Mouse (Mus musculus): ENCODE results near the gene Zfp148. TPM values are rescaled to one million over a fixed set of nuclear protein-coding genes. Genes with fewer than 3 reads are reported as not detected.

Gene Zfp148
- polyA plus RNA-seq, 1 experiment from 2014 or later, result 78.9 TPM

DNA sequence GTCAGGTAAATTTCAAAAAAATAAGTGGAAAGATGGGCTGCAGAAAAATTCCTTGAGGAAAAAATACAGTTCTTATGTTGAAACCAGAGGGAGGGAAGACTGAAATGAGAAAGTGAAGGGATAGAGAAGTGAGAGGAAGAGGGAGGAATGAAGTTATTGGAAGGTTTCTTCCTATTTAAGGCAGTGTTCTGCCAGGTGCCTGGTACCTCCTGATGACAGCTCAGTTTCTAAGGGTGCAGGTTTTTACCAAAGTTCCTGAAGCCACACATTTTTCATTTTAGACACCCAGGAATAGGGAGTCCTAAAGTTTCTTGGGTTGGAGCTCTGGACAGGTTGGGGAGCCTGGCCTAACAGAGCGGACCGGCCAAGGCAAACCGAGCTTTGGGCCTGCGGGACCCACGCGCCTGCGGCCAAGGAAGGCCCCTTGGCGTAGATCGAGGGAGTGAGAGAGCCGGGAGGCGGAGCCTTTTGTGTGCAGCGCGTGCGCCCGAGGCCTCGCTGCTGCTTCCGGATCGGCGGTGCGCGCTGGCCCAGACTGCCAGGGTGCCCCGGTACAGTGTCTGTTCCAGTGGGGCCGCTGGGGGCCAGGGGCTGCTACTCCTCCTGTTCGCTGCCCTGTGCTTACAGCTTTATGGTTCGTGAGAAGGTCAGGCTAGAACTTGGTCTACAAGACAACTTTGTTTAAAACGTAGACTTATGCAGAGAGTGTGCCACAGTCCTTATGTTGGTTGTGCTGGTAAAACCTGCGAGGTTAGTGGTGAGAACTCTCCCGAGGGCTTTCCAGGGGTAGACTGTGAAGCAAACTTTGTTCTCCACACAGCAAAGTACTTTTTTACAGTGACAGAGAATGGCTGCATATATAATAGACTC, 19.5 kb downstream of the Zfp148 start:
- Histone ChIP-seq H3K4me1 (replicated peaks; ENCODE audit: control insufficient read depth, insufficient read depth, low read length) (peaks cover 15% of the 10 kb centered on the region), H3K27ac (ENCODE audit: low read length) (no peak overlapping the region), H3K4me3 (replicated peaks; ENCODE audit: low read length) (peak overlapping the region; percentile 48), H3K4me2 (ENCODE audit: low read length) (peak overlapping the region; percentile 82), H3K27me3 (replicated peaks; ENCODE audit: control insufficient read depth, insufficient read depth, low read length) (no peaks in the 10 kb centered on the region), H3K9me3 (ENCODE audit: control insufficient read depth, low read length) (no peaks in the 10 kb centered on the region), H3K9ac (replicated peaks; ENCODE audit: low read depth, low read length) (peak overlapping the region; percentile 43), H3K36me3 (ENCODE audit: control insufficient read depth, insufficient read depth) (no peaks in the 10 kb centered on the region)
- ATAC-seq, result peak; percentile 91
- under 1% methylated on average over 28 of the region's 28 CpGs for WGBS

DNA sequence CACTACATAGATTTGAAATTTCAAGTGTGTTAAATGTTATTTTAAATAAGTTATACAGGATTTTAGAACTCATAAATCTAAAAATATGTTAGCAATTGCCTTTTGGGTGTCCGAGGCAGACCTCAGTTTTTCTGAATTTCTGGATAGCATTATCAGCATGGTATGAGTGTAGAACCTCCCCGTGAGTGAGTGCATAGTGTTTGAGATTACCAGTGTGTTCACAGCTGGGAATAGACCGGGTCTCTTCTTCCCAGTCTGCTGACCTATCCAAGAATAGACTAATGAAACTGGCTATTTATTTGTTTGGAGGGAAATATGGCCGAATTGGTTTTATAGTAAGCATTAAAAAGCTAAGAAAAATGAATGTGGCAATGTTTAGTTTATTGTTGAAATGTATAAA, 20.3 kb downstream of the Zfp148 start:
- no peaks in the 10 kb centered on the region for H3K36me3 ChIP-seq (ENCODE audit: control insufficient read depth, insufficient read depth)
- no peak overlapping the region for H3K4me2 ChIP-seq (ENCODE audit: low read length)
- H3K4me1 ChIP-seq (replicated peaks; ENCODE audit: control insufficient read depth, insufficient read depth, low read length), result peaks cover 15% of the 10 kb centered on the region
- no peaks in the 10 kb centered on the region for H3K27me3 ChIP-seq (replicated peaks; ENCODE audit: control insufficient read depth, insufficient read depth, low read length)
- no peak for ATAC-seq
- H3K27ac ChIP-seq (ENCODE audit: low read length), result no peak overlapping the region
- no peak overlapping the region for H3K9ac ChIP-seq (replicated peaks; ENCODE audit: low read depth, low read length)
- no peaks in the 10 kb centered on the region for H3K9me3 ChIP-seq (ENCODE audit: control insufficient read depth, low read length)
- WGBS, result 72% methylated on average over 4 of the region's 4 CpGs
- H3K4me3 ChIP-seq (replicated peaks; ENCODE audit: low read length), result no peak overlapping the region

DNA sequence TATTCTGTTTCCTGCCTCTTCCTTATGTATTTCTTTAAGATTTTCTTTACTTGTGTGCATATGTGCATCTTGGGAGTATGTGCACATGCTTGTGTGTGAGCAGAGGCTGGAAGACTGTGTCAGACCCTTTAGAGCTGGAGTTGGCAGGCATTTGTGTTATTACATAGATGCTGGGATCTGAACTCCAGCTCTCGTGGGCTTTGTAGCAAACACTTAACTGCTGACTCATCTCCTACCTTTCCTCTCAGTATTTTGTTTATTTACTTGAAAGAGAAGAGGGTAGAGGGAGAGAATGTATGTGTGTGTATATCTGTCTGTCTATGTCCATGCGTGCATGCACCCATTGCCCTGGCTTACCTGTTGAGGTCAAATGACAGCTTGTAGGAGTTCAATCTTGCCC, 22.6 kb downstream of the Zfp148 start:
- Histone ChIP-seq H3K4me2 (ENCODE audit: low read length) (no peak overlapping the region), H3K27ac (ENCODE audit: low read length) (no peak overlapping the region), H3K4me1 (replicated peaks; ENCODE audit: control insufficient read depth, insufficient read depth, low read length) (peaks cover 15% of the 10 kb centered on the region), H3K27me3 (replicated peaks; ENCODE audit: control insufficient read depth, insufficient read depth, low read length) (no peaks in the 10 kb centered on the region), H3K36me3 (ENCODE audit: control insufficient read depth, insufficient read depth) (no peaks in the 10 kb centered on the region), H3K4me3 (replicated peaks; ENCODE audit: low read length) (no peak overlapping the region), H3K9me3 (ENCODE audit: control insufficient read depth, low read length) (no peaks in the 10 kb centered on the region), H3K9ac (replicated peaks; ENCODE audit: low read depth, low read length) (no peak overlapping the region)
- ATAC-seq, result no peak
- WGBS, result 77% methylated on average over 2 of the region's 2 CpGs

DNA sequence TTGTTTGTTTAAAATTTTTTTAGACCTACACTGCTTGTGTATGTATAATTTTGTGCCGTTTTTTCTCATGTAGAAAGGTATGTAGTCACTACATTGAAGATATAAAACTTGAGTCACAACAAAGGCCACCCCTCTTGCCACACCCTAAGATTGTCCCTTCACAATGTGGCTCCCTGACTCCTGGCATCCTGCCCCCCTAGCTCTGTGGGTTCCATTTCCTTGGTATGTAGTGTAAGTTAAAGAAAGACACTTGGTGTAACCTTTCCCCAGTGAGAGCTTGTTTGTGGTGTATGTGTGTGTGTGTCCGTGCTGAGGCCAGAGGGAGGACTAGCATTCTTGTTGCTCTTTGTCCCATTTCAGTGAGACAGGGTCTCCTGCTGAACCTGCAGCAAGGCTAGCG, 23.4 kb downstream of the Zfp148 start:
- ATAC-seq, result no peak
- Histone ChIP-seq H3K4me2 (ENCODE audit: low read length) (no peak overlapping the region), H3K4me3 (replicated peaks; ENCODE audit: low read length) (no peak overlapping the region), H3K27ac (ENCODE audit: low read length) (no peak overlapping the region), H3K36me3 (ENCODE audit: control insufficient read depth, insufficient read depth) (no peaks in the 10 kb centered on the region), H3K9me3 (ENCODE audit: control insufficient read depth, low read length) (no peaks in the 10 kb centered on the region), H3K27me3 (replicated peaks; ENCODE audit: control insufficient read depth, insufficient read depth, low read length) (no peaks in the 10 kb centered on the region), H3K4me1 (replicated peaks; ENCODE audit: control insufficient read depth, insufficient read depth, low read length) (peaks cover 15% of the 10 kb centered on the region), H3K9ac (replicated peaks; ENCODE audit: low read depth, low read length) (no peak overlapping the region)
- 77% methylated on average over 3 of the region's 3 CpGs for whole genome bisulfite sequencing

DNA sequence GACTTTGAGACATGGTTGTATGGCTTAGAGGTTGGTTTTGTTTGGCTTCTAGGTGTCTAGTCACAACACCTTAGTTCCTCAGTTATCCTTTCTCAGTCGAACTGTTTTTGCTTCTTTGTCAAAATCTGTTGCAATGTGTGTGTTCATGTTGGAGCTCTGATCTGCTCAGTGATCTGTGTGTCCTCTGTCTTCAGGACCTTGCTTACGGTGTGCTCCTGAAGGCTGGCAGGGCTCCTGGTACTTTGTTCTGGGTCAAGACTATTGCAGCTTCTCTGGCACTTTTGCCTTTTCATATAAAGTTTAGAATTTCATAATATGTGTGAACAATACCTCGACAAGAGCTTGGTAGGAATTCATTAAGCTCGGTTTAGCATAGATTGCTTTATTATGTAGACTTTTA, 24.9 kb downstream of the Zfp148 start:
- H3K27me3 ChIP-seq (replicated peaks; ENCODE audit: control insufficient read depth, insufficient read depth, low read length), result no peaks in the 10 kb centered on the region
- 81% methylated on average over 4 of the region's 4 CpGs for WGBS
- ATAC-seq, result no peak
- no peak overlapping the region for H3K4me3 ChIP-seq (replicated peaks; ENCODE audit: low read length)
- no peak overlapping the region for H3K27ac ChIP-seq (ENCODE audit: low read length)
- no peaks in the 10 kb centered on the region for H3K9me3 ChIP-seq (ENCODE audit: control insufficient read depth, low read length)
- H3K9ac ChIP-seq (replicated peaks; ENCODE audit: low read depth, low read length), result no peak overlapping the region
- no peak overlapping the region for H3K4me2 ChIP-seq (ENCODE audit: low read length)
- no peaks in the 10 kb centered on the region for H3K36me3 ChIP-seq (ENCODE audit: control insufficient read depth, insufficient read depth)
- peaks cover 9% of the 10 kb centered on the region for H3K4me1 ChIP-seq (replicated peaks; ENCODE audit: control insufficient read depth, insufficient read depth, low read length)

DNA sequence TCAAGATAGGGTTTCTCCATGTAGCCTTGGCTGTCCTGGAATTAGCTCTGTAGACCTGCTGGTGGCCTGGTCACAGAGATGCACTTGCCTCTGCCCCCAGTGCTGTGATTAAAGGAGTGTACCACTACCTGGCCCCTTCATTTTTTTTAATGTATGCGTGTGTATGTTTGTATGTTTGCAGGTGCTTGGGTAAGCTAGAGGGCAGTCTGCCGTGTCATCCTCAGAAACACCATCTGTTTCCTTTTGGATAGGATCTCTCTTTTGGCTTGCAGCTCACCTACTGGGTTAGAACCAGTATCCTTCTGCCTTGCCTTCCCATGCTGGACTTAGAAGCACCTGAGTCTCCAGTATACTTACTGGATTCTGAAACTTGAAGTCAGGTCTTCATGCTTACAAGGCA, 29.5 kb downstream of the Zfp148 start:
- 76% methylated on average over 2 of the region's 2 CpGs for WGBS
- no peak for ATAC-seq

DNA sequence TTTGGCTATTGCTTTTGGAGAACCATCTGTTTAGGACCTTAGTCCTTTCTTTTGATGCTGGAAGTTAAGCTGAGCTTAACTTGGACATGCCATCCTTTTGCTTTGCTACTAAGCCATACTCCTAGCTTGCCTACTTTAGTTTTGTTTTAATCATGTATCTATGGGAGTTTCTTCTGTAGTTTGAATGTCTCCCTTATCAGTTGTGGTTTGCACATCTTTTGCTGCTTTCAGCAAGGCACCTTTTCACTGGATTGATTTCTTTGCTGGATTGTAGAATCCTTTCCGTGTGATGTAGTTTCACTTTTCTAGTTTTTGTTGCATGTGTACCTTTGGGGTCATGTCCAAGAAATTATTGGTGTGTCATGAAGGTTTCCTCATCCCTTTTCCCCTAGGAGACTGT, 30.0 kb downstream of the Zfp148 start:
- Histone ChIP-seq H3K4me2 (ENCODE audit: low read length) (no peak overlapping the region), H3K27me3 (replicated peaks; ENCODE audit: control insufficient read depth, insufficient read depth, low read length) (no peaks in the 10 kb centered on the region), H3K9me3 (ENCODE audit: control insufficient read depth, low read length) (no peaks in the 10 kb centered on the region), H3K4me1 (replicated peaks; ENCODE audit: control insufficient read depth, insufficient read depth, low read length) (peaks cover 6% of the 10 kb centered on the region; the same call in 1 of the 2 replicates), H3K36me3 (ENCODE audit: control insufficient read depth, insufficient read depth) (no peaks in the 10 kb centered on the region), H3K9ac (replicated peaks; ENCODE audit: low read depth, low read length) (no peak overlapping the region), H3K27ac (ENCODE audit: low read length) (no peak overlapping the region), H3K4me3 (replicated peaks; ENCODE audit: low read length) (no peak overlapping the region)
- no peak for ATAC-seq
- WGBS, result 94% methylated on average over 1 of the region's 1 CpGs

More for the DNA sequence above, 29.5 kb downstream of the Zfp148 start:
- Histone ChIP-seq H3K9me3 (ENCODE audit: control insufficient read depth, low read length) (no peaks in the 10 kb centered on the region), H3K9ac (replicated peaks; ENCODE audit: low read depth, low read length) (no peak overlapping the region), H3K27me3 (replicated peaks; ENCODE audit: control insufficient read depth, insufficient read depth, low read length) (no peaks in the 10 kb centered on the region), H3K36me3 (ENCODE audit: control insufficient read depth, insufficient read depth) (no peaks in the 10 kb centered on the region), H3K4me2 (ENCODE audit: low read length) (no peak overlapping the region), H3K4me1 (replicated peaks; ENCODE audit: control insufficient read depth, insufficient read depth, low read length) (peaks cover 6% of the 10 kb centered on the region; the same call in 1 of the 2 replicates), H3K27ac (ENCODE audit: low read length) (no peak overlapping the region), H3K4me3 (replicated peaks; ENCODE audit: low read length) (no peak overlapping the region)

DNA sequence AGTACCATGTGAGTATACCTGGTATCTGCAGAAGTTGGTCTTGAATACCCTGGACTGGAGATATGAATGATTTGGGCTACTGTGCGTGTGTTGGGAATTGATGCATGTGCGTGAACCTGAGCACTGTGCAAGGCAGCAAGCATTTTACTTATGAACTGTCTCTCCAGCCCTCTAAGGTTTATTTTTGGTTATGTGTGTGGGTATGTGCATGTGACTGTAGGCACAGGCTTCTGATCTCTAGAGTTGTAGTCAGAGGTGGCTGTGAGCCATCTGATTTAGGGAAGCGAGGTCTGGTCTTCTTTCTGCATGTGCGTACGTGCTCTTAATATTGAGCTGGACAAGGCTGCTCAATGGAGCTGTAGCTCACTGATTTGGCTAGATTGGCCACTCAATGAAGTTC, 33.6 kb downstream of the Zfp148 start:
- no peak overlapping the region for H3K4me3 ChIP-seq (replicated peaks; ENCODE audit: low read length)
- H3K9ac ChIP-seq (replicated peaks; ENCODE audit: low read depth, low read length), result no peak overlapping the region
- ATAC-seq, result no peak
- 96% methylated on average over 5 of the region's 5 CpGs for whole genome bisulfite sequencing
- no peak overlapping the region for H3K4me2 ChIP-seq (ENCODE audit: low read length)
- peaks cover 6% of the 10 kb centered on the region; the same call in 1 of the 2 replicates for H3K4me1 ChIP-seq (replicated peaks; ENCODE audit: control insufficient read depth, insufficient read depth, low read length)
- no peaks in the 10 kb centered on the region for H3K36me3 ChIP-seq (ENCODE audit: control insufficient read depth, insufficient read depth)
- no peaks in the 10 kb centered on the region for H3K27me3 ChIP-seq (replicated peaks; ENCODE audit: control insufficient read depth, insufficient read depth, low read length)
- H3K27ac ChIP-seq (ENCODE audit: low read length), result no peak overlapping the region
- H3K9me3 ChIP-seq (ENCODE audit: control insufficient read depth, low read length), result no peaks in the 10 kb centered on the region

DNA sequence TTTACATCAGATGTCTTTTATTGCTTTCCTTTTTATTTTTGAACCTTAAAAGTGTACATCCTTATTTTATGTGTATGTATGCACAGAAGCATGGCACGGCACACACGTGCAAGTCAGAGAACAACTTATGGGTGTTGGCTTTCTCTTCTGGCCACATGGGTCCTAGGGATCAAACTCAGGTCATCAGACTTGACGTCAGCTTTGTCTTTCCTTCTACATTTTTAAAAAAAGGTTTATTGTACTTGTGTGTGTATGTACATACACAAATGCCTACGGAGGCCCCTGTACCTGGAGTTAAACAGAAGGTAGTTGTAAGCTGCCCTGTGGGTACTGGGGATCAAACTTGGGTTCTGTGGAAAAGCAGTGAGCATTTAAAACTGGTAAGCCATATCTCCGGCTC, 35.0 kb downstream of the Zfp148 start:
- no peaks in the 10 kb centered on the region for H3K9me3 ChIP-seq (ENCODE audit: control insufficient read depth, low read length)
- no peak overlapping the region for H3K27ac ChIP-seq (ENCODE audit: low read length)
- no peaks in the 10 kb centered on the region for H3K27me3 ChIP-seq (replicated peaks; ENCODE audit: control insufficient read depth, insufficient read depth, low read length)
- no peak overlapping the region for H3K9ac ChIP-seq (replicated peaks; ENCODE audit: low read depth, low read length)
- 90% methylated on average over 5 of the region's 5 CpGs for WGBS
- no peaks in the 10 kb centered on the region for H3K36me3 ChIP-seq (ENCODE audit: control insufficient read depth, insufficient read depth)
- ATAC-seq, result no peak
- no peak overlapping the region for H3K4me3 ChIP-seq (replicated peaks; ENCODE audit: low read length)
- H3K4me2 ChIP-seq (ENCODE audit: low read length), result no peak overlapping the region
- H3K4me1 ChIP-seq (replicated peaks; ENCODE audit: control insufficient read depth, insufficient read depth, low read length), result peaks cover 4% of the 10 kb centered on the region; the same call in 1 of the 2 replicates
